Mouse (Mus musculus) intestine, postnatal 0 days (tissue): ENCODE measurements around the gene Mgst3. TPM values are rescaled to one million over a fixed set of nuclear protein-coding genes. Genes with fewer than 3 reads are reported as not detected.

Source experiments
- ATAC-seq: fragments of 200-750 bp; cut with Nextera tagmentation; 2 replicates; pipeline ENCODE4 v1.8.0; 2017; ENCODE audit warnings: mild to moderate bottlenecking, moderate TSS enrichment, moderate library complexity
- H3K27ac ChIP-seq: fragments of 300-500 bp; sonication (generic); 2 replicates; pipeline ENCODE4 v1.5.1; 2014; ENCODE audit warnings: mild to moderate bottlenecking, low read depth, low read length, moderate library complexity
- H3K27me3 ChIP-seq: fragments of 300-500 bp; sonication (generic); replicated peaks from 2 replicates; pipeline ENCODE4 v1.6.1; 2014; ENCODE audit warnings: low read length, mixed read lengths; ENCODE audit not compliant: control insufficient read depth, insufficient read depth
- H3K36me3 ChIP-seq: fragments of 300-500 bp; sonication (generic); 2 replicates; pipeline ENCODE4 v1.6.1; 2014; ENCODE audit warnings: mild to moderate bottlenecking, moderate library complexity; ENCODE audit not compliant: control insufficient read depth, insufficient read depth
- H3K4me1 ChIP-seq: fragments of 300-500 bp; sonication (generic); replicated peaks from 2 replicates; pipeline ENCODE4 v1.6.1; 2014; ENCODE audit warnings: antibody characterized with exemption, low read length, mixed read lengths; ENCODE audit not compliant: control insufficient read depth, insufficient read depth
- H3K4me2 ChIP-seq: fragments of 300-500 bp; sonication (generic); replicated peaks from 2 replicates; pipeline ENCODE4 v1.6.1; 2014; ENCODE audit warnings: low read depth, mild to moderate bottlenecking, moderate library complexity
- H3K4me3 ChIP-seq: fragments of 300-500 bp; sonication (generic); 2 replicates; pipeline ENCODE4 v1.5.1; 2014; ENCODE audit warnings: low read depth, low read length
- H3K9ac ChIP-seq: fragments of 300-500 bp; sonication (generic); 2 replicates; pipeline ENCODE4 v1.6.1; 2014; ENCODE audit warnings: mild to moderate bottlenecking, low read depth, low read length
- H3K9me3 ChIP-seq: fragments of 300-500 bp; sonication (generic); 2 replicates; pipeline ENCODE4 v1.6.1; 2016; ENCODE audit warnings: mixed run types; ENCODE audit not compliant: control insufficient read depth
- CTCF ChIP-seq: sonication (generic); IDR thresholded peaks from 2 replicates; pipeline ENCODE4 v1.5.1; 2016; ENCODE audit warnings: low read depth, mild to moderate bottlenecking, control low read depth, antibody characterized with exemption, moderate library complexity
- WGBS: fragments of 180-500 bp; shearing (Covaris S2); extraction: QIAGEN DNeasy Blood & Tissue Kit; methylation state at CpG from one replicate; pipeline ENCODE4 v1.1.7; 2014; 5-methylcytosine and 5-hydroxymethylcytosine counted together
- polyA plus RNA-seq: library from polyadenylated mRNA; unstranded; fragments of >200 nt; fragmentation: Nextera tagmentation; extraction: Ambion mirVana; gene quantifications from 2 replicates; pipeline ENCODE4 v1.2.1, GENCODE M21; 2015

Gene Mgst3
- polyA plus RNA-seq: 305 and 323 TPM in 2 replicates

DNA sequence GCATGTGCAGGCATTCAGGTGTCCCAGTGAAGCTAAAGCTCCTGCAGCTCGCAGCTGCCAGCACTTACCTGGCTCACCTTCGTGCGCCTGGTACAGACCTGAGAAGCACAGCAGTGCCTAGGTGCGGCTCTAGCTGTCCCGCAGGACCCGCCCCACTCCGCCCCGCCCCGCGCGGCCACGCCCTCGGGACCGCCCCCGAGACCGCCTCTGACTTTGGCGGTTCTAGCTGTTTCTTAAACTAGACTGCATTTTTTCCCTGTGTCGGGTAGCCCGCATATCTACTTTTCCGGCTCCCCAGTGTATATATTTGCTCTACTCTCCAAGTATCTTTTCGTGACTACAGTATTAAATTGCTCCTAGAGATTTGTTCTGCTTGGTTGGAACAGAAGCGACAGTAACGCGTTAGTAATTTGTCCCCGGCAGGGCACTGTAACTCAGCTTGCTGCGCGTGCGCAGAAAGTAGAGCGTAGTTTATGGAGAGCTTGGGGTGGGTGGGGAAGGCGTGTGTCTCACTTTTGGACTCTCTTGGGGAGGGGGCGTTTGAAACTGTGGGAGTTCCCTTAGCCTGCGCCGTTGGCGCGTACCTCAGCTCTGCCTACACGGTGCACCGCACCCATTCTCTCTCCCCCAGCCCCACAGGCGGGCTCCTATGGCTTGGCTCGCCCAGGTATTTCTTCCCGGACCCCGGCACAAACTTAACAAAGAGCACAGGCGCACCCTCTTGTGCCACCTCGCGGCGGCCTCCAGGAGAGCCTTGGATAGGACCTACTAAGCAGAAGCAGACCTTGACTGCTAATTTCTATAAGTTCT is at the start of gene Mgst3:
Mgst3 (minus strand) TSS at position 159 of the 810 bp plus-strand sequence.
- Histone ChIP-seq H3K4me1 (no peaks in the 10 kb centered on the region), H3K36me3 (no peaks in the 10 kb centered on the region), H3K27ac (peak within 1 kb of the TSS; percentile 83), H3K4me2 (peak within 1 kb of the TSS; percentile 87), H3K4me3 (peak within 1 kb of the TSS; percentile 74), H3K27me3 (no peaks in the 10 kb centered on the region), H3K9ac (peak within 1 kb of the TSS; percentile 54), H3K9me3 (no peaks in the 10 kb centered on the region)
- peak; percentile 93 for ATAC-seq
- under 1% methylated on average over 45 of the region's 45 CpGs for WGBS
- peak; percentile 85 for TF ChIP-seq CTCF

DNA sequence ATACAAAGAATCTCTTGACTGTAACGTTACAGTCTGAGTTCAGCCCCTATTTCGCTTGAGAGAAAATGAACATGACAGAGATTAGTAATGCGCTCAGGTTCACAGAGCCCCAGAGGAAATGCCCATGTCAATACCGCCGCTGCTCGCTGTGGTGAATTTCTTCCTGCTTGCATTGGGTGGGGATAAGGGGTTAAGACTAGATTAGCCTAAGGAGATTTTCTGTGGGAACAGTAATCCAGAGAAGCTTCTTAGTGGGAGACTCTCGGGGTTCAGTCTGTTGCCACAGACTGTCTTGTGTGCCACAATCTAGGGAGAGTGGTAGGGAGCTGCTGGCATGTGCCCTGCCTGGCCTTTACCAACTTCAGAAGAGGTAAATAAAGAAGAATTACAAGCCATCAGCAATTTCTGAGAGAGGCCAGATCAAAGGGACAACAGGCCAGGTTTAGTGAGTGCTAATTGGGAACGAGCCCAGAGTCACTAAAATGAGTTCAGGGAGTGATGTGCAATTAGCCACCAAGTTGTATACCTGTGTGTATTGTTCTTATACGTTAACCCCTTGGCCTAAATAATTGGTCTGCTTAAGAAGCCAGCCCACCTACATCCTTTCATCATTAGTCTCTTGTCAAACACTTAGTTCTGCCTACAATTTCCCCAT is 44.7 kb upstream of the Mgst3 start:
- no peak overlapping the region for H3K4me3 ChIP-seq
- TF ChIP-seq CTCF: no peak
- H3K36me3 ChIP-seq: no peaks in the 10 kb centered on the region
- 67% methylated on average over 9 of the region's 9 CpGs for WGBS
- no peaks in the 10 kb centered on the region for H3K9me3 ChIP-seq
- no peak for ATAC-seq
- H3K9ac ChIP-seq: no peak overlapping the region
- H3K4me2 ChIP-seq: no peak overlapping the region
- H3K4me1 ChIP-seq: no peaks in the 10 kb centered on the region
- no peaks in the 10 kb centered on the region for H3K27me3 ChIP-seq
- no peak overlapping the region for H3K27ac ChIP-seq

DNA sequence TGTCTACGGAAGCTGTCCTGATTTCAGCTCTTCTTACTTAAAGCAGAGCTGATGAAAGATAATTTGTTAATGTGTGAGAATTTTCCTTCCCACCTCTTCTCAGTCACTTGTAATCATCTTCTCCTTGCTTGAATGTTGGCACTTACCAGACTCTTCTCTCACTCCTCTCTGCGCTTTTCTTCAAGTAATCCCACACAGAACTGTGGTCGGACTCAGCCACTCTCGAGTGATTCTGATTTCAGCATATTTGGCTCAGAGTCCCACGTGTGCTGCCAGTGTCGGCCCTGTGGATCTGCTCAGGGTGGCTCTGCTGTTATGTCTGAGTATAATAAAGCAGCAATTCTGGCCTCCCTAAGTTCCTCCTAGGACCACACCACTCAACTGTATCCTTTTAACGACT is 43.5 kb upstream of the Mgst3 start:
- no peaks in the 10 kb centered on the region for H3K27me3 ChIP-seq
- no peak overlapping the region for H3K9ac ChIP-seq
- WGBS: 81% methylated on average over 7 of the region's 7 CpGs
- no peak overlapping the region for H3K27ac ChIP-seq
- no peaks in the 10 kb centered on the region for H3K9me3 ChIP-seq
- no peak for ATAC-seq
- H3K4me1 ChIP-seq: no peaks in the 10 kb centered on the region
- no peak for TF ChIP-seq CTCF
- no peak overlapping the region for H3K4me2 ChIP-seq
- H3K4me3 ChIP-seq: no peak overlapping the region
- no peaks in the 10 kb centered on the region for H3K36me3 ChIP-seq

DNA sequence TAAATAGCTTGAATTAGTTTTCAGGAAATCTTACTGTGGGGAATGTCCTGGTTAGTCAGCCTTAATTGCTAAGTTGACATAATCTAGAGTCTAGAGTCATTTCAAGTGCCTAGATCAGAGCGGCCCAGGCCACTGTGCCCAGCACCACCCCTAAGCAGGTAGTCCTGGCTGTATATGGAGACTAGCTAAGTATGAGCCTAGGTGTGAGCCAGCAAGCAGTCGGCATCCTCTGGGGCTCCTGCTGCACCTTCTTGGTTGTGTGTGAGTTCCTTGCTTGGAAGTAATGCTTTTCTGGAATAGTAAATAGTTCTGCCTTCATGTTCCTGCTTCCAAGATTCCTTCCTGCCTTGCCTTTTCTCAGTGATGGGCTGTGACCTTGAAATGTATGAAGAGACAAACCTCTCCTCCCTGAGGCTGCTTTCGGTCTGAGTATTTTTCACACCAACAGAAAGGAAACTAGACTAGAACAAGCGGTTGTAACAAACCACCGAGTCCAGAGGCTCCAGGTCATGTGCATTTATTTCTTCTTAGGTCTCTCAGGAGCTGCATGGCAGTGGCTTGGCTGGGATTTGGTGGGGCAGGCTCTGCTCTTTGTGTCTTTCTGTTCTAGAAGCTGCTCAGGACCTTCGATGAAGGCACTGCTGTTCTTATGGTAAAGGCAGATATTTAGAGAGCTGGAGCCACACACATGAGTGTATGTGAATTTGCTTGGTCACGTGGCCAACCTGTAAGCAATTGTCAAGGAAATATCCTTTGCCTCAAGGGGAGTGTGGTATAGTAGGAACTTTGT is 42.7 kb upstream of the Mgst3 start:
- no peak for ATAC-seq
- no peak for TF ChIP-seq CTCF

DNA sequence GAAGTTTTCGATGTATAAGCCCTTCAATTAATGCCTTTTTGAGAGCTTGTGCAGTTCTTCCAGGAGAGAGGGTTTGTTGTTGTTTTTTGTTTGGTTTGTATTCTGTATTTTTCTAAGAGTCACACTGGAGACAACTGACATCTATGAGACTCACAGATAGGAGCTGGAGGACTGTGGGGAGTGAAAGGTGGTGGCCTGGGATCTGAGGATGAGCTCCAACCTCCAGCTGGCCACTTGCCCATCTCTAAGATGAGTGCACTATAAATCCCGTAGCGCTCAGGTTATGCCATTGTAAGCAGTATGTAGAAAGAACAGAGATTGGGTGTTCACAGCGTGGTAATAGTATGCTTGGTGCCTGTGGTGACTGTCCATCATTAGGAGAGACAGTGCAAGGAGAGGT is 41.3 kb upstream of the Mgst3 start:
- H3K4me1 ChIP-seq: no peaks in the 10 kb centered on the region
- no peak overlapping the region for H3K4me2 ChIP-seq
- no peak overlapping the region for H3K9ac ChIP-seq
- no peaks in the 10 kb centered on the region for H3K9me3 ChIP-seq
- no peak overlapping the region for H3K27ac ChIP-seq
- H3K4me3 ChIP-seq: no peak overlapping the region
- H3K27me3 ChIP-seq: no peaks in the 10 kb centered on the region
- whole genome bisulfite sequencing: 88% methylated on average over 4 of the region's 4 CpGs
- no peaks in the 10 kb centered on the region for H3K36me3 ChIP-seq
- TF ChIP-seq CTCF: no peak
- no peak for ATAC-seq

More for the DNA sequence above, 42.7 kb upstream of the Mgst3 start:
- H3K27me3 ChIP-seq: no peaks in the 10 kb centered on the region
- no peak overlapping the region for H3K4me3 ChIP-seq
- WGBS: 88% methylated on average over 7 of the region's 7 CpGs
- H3K4me2 ChIP-seq: no peak overlapping the region
- no peak overlapping the region for H3K9ac ChIP-seq
- H3K4me1 ChIP-seq: no peaks in the 10 kb centered on the region
- no peaks in the 10 kb centered on the region for H3K9me3 ChIP-seq
- H3K27ac ChIP-seq: no peak overlapping the region
- H3K36me3 ChIP-seq: no peaks in the 10 kb centered on the region
